Mouse (Mus musculus) embryonic fibroblast, embryonic 13.5 days (primary cell): ENCODE results near the gene Edem2.

Experiments used
- CTCF ChIP-seq: IDR thresholded peaks from 2 replicates; pipeline ENCODE4 v1.5.1; 2011; ENCODE audit warnings: mild to moderate bottlenecking, control low read depth, low read length, moderate library complexity, borderline replicate concordance; ENCODE audit not compliant: insufficient read depth
- POLR2A ChIP-seq: IDR thresholded peaks from 2 replicates; pipeline ENCODE4 v1.6.1; 2011; ENCODE audit warnings: low read depth, mild to moderate bottlenecking, control low read depth, low read length, moderate library complexity

- TF ChIP-seq POLR2A (no peak), CTCF (no peak)
These were observed 54.2 kb downstream of the Edem2 start for GRCm38 (mm10) chr2:155675118-155675517.
